Mouse (Mus musculus) megakaryocyte, embryonic 14.5 days (primary cell): ENCODE measurements around the gene Ociad2. TPM values are rescaled to one million over a fixed set of nuclear protein-coding genes. Genes with fewer than 3 reads are reported as not detected.
A peak's percentile ranks its signal among the peaks of the same experiment; 100 is the strongest.
"Not testable (repeated sequence)": the region's sequence is repeated elsewhere in the genome, so short reads cannot be mapped to it uniquely, and the experiment has no call there.

Experiments used
- H3K27me3 ChIP-seq: replicated peaks from 2 replicates; pipeline ENCODE3; 2012; ENCODE audit warnings: inconsistent platforms
- H3K36me3 ChIP-seq: replicated peaks from 2 replicates; pipeline ENCODE3; 2012; ENCODE audit warnings: low read length, inconsistent platforms, mixed read lengths
- H3K4me1 ChIP-seq: 2 replicates; pipeline ENCODE4 v1.6.1; 2012; ENCODE audit warnings: inconsistent platforms
- H3K4me3 ChIP-seq: replicated peaks from 2 replicates; pipeline ENCODE3; 2012; ENCODE audit warnings: moderate library complexity, mild to moderate bottlenecking, inconsistent platforms
- H3K9me3 ChIP-seq: 2 replicates; pipeline ENCODE4 v1.6.1; 2012; ENCODE audit warnings: inconsistent platforms
- FLI1 ChIP-seq: IDR thresholded peaks from 2 replicates; pipeline ENCODE4 v1.6.1; 2012; ENCODE audit warnings: low read length, inconsistent platforms, mixed read lengths
- GATA1 ChIP-seq: IDR thresholded peaks from 3 replicates; pipeline ENCODE4 v1.6.1; 2012; ENCODE audit warnings: mixed read lengths, low read length, inconsistent platforms, borderline replicate concordance
- polyA plus RNA-seq: library from polyadenylated mRNA; stranded (reverse); fragments of >175 nt; gene quantifications from 2 replicates; pipeline ENCODE4 v1.2.3, GENCODE M21; 2012; ENCODE audit warnings: low replicate concordance; ENCODE audit not compliant: insufficient read depth

The Ociad2 gene
- polyA plus RNA-seq, 1 experiment: 0.75 TPM

DNA sequence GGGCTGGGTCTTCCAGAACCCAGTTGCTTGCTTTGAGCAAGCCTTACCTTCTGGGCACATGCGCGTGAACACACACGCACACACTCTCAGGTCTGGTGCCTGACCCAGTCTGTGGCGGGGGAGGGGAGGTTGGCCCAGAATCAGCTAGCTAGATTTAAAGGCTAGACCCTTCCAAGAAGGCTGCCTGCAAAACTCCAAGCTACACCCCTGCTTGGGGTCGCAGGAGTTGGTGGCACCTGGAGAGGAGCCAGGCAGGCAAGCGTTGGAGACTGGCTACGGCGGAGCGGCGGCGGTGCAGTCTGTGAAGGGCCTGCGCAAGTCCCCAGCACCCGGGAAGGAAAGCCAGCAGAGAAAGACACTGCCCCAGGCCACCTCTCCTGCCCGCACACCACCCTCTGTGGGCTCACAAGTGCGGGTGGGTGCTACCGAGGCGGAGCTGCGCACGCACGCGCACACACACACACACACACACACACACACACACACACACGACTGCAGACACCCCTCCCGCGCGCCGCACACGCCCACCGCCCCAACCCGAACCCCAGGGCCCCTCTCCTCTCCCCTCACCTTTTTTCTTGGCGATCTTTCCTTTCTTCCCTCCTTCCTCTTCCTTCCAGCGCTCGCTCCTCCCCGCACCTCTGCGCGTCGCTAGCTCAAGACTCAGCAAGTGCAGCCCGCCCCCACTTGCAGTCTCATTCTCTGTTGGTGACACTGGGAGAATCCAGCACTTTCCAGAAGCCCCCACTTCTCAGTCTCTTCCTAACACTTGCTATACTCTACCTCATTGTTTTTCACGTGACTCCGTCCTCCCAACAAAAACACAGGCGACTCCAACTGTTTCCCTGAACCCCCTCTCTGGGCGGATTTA lies 2.6 kb downstream of the Ociad2 start:
- Histone ChIP-seq H3K9me3 (peaks cover 5% of the 10 kb centered on the region), H3K27me3 (peaks cover 24% of the 10 kb centered on the region), H3K4me3 (peak overlapping the region; percentile 93), H3K4me1 (peaks cover 24% of the 10 kb centered on the region), H3K36me3 (no peaks in the 10 kb centered on the region)
- no peak for TF ChIP-seq GATA1
- TF ChIP-seq FLI1: no peak

DNA sequence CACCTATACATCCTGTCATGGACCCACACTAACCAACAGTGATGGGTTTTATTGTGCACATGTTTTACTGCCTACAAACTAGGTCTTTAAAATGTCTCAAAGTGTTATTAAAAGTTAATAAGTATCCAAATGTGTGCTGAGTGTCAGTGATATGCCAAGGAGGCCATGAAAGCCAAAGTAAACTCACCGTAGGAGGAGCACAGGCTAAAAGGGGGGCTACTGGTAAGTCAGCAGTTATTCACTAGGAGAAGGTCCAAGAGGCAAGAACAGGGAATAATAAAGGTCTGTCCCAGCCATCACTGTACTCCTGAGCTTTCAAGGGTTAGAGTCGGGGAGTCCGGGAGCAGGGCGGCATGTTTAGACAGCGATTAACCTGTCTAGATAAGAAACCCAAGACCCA lies 4.4 kb downstream of the Ociad2 start:
- Histone ChIP-seq H3K4me3 (no peak overlapping the region), H3K36me3 (no peaks in the 10 kb centered on the region), H3K9me3 (peaks cover 5% of the 10 kb centered on the region), H3K27me3 (peaks cover 13% of the 10 kb centered on the region), H3K4me1 (peaks cover 33% of the 10 kb centered on the region)
- no peak for TF ChIP-seq FLI1
- no peak for TF ChIP-seq GATA1

DNA sequence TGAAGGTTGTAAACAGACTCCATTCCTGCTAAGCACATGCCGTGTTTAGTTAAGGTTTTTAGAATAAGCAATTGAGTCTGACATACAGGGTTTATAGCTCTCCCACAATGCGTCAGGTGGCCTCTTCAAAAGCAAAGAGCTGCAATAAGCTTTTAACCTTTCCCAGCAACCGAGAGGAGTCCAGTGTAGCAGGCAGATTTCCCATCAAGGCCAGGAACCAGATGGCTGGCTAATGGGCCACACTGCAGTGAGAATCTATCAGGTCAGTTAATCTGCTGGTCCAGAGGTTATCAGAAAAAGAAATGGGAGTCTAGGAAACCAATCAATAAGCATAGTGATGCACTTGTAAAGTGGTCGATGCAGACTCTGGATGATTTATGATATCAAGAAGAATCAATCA lies 9.8 kb downstream of the Ociad2 start:
- Histone ChIP-seq H3K4me1 (peaks cover 12% of the 10 kb centered on the region), H3K27me3 (no peaks in the 10 kb centered on the region), H3K36me3 (peaks cover 6% of the 10 kb centered on the region), H3K4me3 (no peak overlapping the region), H3K9me3 (no peaks in the 10 kb centered on the region)
- TF ChIP-seq FLI1 (no peak), GATA1 (no peak)

DNA sequence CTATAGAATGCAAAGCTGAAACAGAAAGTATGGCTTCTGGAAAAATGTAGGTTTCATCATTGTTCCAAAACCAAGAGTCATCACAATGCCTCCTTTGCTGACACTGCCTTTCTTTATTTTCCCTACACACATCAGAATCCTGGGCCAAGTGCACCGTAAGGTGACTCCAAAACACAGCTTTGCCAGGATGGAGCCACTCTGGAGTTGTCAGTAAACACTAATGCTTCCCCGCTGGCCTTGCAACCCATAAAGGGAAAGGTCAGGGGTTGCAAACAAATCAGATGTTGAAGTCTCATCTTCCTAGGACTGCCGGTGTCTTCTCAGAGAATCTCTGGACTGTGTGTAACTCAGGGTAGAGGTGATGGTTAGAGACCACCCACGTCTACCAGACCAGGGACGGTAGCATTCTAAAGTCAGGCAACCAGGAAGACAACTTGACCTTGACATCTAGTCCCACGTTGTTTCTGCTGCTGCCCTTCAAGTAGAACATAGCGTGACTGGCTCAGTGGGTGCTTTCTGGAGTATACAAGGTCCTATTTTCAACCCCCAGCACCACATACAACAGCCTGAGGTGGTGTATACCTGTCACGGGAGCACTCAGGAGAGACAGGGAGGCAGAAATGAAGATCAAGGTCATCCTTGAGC lies 16.2 kb downstream of the Ociad2 start:
- Histone ChIP-seq H3K9me3 (no peaks in the 10 kb centered on the region), H3K4me3 (no peak overlapping the region), H3K4me1 (peaks cover 15% of the 10 kb centered on the region; the same call in 1 of the 2 replicates), H3K27me3 (no peaks in the 10 kb centered on the region), H3K36me3 (peaks cover 27% of the 10 kb centered on the region)
- TF ChIP-seq GATA1: no peak
- TF ChIP-seq FLI1: no peak

DNA sequence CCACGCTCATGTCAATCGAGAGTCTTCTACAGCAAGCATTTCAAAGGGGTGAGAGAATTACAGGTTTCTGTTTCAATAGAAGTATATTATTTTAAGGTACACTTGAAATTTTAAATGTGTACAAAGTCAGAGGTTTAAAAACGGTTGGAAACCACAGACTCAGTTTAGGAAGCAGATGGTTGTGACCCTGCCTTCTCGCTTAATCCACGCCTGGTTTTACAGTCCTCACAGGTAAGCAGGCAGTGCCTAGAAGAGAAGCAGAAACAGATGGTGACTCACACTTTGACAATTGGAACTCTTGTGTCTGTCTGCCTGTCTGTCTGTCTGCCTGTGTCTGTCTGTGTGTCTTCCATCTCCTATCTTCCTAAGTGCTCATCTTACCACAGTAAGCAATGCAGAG lies 17.2 kb downstream of the Ociad2 start:
- Histone ChIP-seq H3K27me3 (no peaks in the 10 kb centered on the region), H3K4me3 (no peak overlapping the region), H3K4me1 (peaks cover 15% of the 10 kb centered on the region; the same call in 1 of the 2 replicates), H3K9me3 (no peaks in the 10 kb centered on the region), H3K36me3 (peaks cover 38% of the 10 kb centered on the region)
- no peak for TF ChIP-seq FLI1
- no peak for TF ChIP-seq GATA1

DNA sequence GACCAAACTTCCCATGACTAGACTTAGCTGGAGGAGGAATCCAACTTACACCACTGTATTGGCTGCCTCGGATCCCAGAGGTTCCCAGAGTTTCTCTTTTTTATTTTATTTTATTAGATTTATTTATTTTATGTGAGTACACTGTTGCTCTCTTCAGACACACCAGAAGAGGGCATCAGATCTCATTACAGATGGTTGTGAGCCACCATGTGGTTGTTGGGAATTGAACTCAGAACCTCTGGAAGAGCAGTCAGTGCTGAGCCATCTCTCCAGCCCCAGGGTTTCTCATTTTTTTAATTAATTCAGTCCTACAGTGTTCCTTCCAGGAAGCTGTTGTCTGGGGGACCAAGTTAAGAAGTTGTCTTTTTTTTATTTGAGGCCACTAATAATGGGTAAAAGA lies 18.1 kb downstream of the Ociad2 start:
- H3K4me3 ChIP-seq, H3K27me3 ChIP-seq, H3K9me3 ChIP-seq: not testable (repeated sequence)
- peaks cover 45% of the 10 kb centered on the region for H3K36me3 ChIP-seq
- peaks cover 15% of the 10 kb centered on the region; the same call in 1 of the 2 replicates for H3K4me1 ChIP-seq

DNA sequence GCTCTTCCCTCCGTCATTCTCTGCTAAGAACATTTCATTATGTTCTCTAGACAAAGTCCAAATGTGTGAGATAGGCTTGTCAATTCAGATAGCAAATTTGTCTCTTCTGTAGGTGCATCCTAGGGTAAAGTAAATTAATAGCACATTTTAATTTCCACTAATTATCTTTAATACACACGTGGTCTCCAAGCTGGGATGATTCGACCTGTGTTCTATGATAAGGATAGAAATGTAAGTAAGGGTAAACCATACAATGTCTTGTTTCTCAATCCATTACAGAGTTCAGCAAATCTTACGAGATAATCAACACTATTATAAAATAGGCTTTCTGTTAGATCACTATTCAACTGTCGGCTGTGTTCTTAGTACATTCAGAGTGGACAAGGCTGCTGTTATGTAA lies 21.5 kb downstream of the Ociad2 start:
- Histone ChIP-seq H3K27me3 (no peaks in the 10 kb centered on the region), H3K36me3 (peaks cover 62% of the 10 kb centered on the region)
- no peak for TF ChIP-seq FLI1
- TF ChIP-seq GATA1: no peak

DNA sequence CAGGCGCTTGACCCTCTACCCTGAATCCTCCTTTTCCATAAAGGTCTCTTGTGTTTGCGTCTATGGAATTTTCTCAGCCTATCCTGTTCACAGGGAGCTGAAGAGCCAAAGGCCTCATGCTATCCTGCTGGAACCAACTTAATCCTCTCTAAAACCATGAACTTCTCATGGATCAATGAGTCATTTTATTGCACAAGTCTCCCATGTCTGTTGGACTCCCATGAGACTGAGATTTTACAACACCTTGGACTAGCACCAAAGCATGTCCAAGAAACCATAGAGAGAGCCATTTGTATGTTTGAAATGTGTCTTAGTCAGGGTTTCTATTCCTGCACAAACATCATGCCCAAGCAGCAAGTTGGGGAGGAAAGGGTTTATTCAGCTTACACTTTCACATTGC lies 26.2 kb downstream of the Ociad2 start:
- Histone ChIP-seq H3K4me1 (peaks cover 19% of the 10 kb centered on the region), H3K4me3 (no peak overlapping the region), H3K27me3 (no peaks in the 10 kb centered on the region), H3K9me3 (no peaks in the 10 kb centered on the region), H3K36me3 (peaks cover 92% of the 10 kb centered on the region)
- TF ChIP-seq GATA1 (no peak), FLI1 (no peak)

More for the DNA sequence above, 21.5 kb downstream of the Ociad2 start:
- no peaks in the 10 kb centered on the region for H3K9me3 ChIP-seq
- H3K4me3 ChIP-seq: no peak overlapping the region
- peaks cover 22% of the 10 kb centered on the region for H3K4me1 ChIP-seq

DNA sequence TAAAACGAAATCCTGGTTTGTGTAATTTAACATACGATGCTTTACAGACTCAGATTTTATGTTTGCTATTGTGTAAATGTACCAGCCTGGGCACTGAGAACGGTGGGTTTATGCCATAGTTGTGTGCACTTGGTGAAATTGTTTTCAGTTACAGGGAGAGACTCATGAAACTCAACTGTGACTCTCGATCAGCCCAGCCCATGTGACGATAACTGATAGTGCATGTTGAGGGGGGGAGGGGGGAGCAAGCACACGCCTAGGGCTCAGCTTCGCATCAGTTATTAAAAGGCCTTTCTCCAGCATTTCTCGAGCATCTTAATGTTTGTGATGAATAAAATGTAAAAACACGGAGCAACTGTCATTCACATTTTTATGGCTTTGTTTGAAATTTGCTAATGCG lies 27.2 kb downstream of the Ociad2 start:
- H3K27me3 ChIP-seq: no peaks in the 10 kb centered on the region
- TF ChIP-seq FLI1 (no peak), GATA1 (no peak)
- peaks cover 23% of the 10 kb centered on the region for H3K4me1 ChIP-seq
- H3K4me3 ChIP-seq: no peak overlapping the region
- H3K9me3 ChIP-seq: no peaks in the 10 kb centered on the region
- peaks cover 92% of the 10 kb centered on the region for H3K36me3 ChIP-seq

DNA sequence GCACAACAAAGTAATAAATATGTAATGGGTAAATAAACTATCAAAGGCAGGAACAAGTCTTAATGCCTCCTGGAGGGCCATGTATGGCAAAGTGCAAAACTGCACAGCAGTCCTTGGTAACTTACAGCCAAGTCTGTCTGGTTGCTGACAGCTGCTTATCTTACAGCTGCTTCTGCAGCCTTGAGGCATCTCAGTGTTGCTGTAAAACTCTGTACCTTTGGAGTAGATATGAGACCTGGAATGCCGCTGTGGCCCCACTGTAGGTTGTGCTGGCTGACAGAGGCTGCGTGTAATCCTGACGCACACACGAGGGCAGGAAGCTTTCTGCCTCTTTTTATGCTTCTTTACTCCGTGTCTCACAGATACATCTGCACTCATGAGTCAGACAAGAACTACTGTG lies 29.4 kb downstream of the Ociad2 start:
- Histone ChIP-seq H3K4me3 (no peak overlapping the region), H3K27me3 (no peaks in the 10 kb centered on the region), H3K36me3 (peaks cover 93% of the 10 kb centered on the region), H3K4me1 (peaks cover 32% of the 10 kb centered on the region), H3K9me3 (no peaks in the 10 kb centered on the region)
- no peak for TF ChIP-seq FLI1
- no peak for TF ChIP-seq GATA1
